Mouse (Mus musculus): ENCODE measurements at regions not wholly inside any gene's neighbourhood (a gene's known extent, or its start where the extent isn't known, plus 50 kb on each side); places are given as distances from the start of the nearest gene placed in this dataset.

GRCm38 (mm10) chr6:98104432-98104831, 238.1 kb downstream of the Gm765 start:
- TF ChIP-seq CTCF (IDR thresholded peaks at IDR 0.05; ENCODE audit: low read depth, low read length) (no peak), POLR2A (IDR thresholded peaks at IDR 0.05; ENCODE audit: borderline replicate concordance, low read depth, low read length) (no peak)

Measured in bone marrow macrophage, adult 2 months (primary cell).